Mouse (Mus musculus) megakaryocyte-erythroid progenitor cell, adult 5-6 weeks (primary cell): ENCODE measurements around the gene Olfr521. TPM values are rescaled to one million over a fixed set of nuclear protein-coding genes. Genes with fewer than 3 reads are reported as not detected.
"Not testable (repeated sequence)": the region's sequence is repeated elsewhere in the genome, so short reads cannot be mapped to it uniquely, and the experiment has no call there.

Experiments used
- ATAC-seq: replicated peaks from 2 replicates; pipeline ENCODE4 v1.8.0; 2016; ENCODE audit warnings: mild to moderate bottlenecking, inconsistent platforms; ENCODE audit not compliant: severe bottlenecking, poor library complexity, low FRiP score, low TSS enrichment
- total RNA-seq, 2 experiments: library from RNA; stranded (forward) in 1 of 2; stranded (reverse) in 1 of 2; fragments of 200-1000, 215-1000 nt in 1 of 2; fragments of >200 nt in 1 of 2; fragmentation: Nextera tagmentation in 1 of 2; gene quantifications; 2 replicates each; pipeline ENCODE4 v1.2.3; 2014 to 2017

Gene Olfr521
- total RNA-seq (2014; fragmentation: Nextera tagmentation) (not detected in 2 replicates), total RNA-seq (2017) (not detected in 2 replicates)

GRCm38 (mm10) chr7:99763207-99763606, at the start of gene Olfr521:
Gene Olfr521 (plus strand): TSS chr7:99763507.
- no peak for ATAC-seq

GRCm38 (mm10) chr7:99716536-99716935, 46.8 kb upstream of the Olfr521 start:
- ATAC-seq, result no peak

GRCm38 (mm10) chr7:99729973-99730372, 33.3 kb upstream of the Olfr521 start, which contains the start of gene Olfr520:
Gene Olfr520 (plus strand): TSS chr7:99730273.
- ATAC-seq, result no peak

DNA sequence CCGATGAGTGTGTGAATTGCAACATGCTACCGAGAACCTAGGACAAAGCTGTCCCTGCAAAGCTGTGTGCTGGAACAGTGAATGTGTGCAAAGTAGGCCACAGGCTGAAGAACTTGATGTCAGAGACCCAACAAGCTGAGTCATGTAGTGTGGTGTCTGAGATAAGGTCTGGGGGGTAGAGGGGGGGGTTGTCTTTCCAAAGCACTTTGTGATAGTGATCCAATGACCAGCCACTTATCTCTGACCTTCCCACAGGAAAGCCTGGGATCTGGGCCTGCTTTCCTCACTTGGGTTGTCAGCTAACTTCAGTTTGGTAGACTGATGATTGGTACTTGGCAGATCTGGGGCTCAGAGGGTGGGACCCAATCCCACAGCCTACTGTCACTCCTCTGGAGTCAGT, 28.7 kb upstream of the Olfr521 start:
- ATAC-seq, result no peak

GRCm38 (mm10) chr7:99735491-99735890, 27.8 kb upstream of the Olfr521 start:
- not testable (repeated sequence) for ATAC-seq

- no peak for ATAC-seq
Measured at GRCm38 (mm10) chr7:99739276-99739675, 24.0 kb upstream of the Olfr521 start.

GRCm38 (mm10) chr7:99781385-99781784, 18.1 kb downstream of the Olfr521 start:
- ATAC-seq, result no peak

GRCm38 (mm10) chr7:99781916-99782315, 18.6 kb downstream of the Olfr521 start:
- ATAC-seq, result no peak

GRCm38 (mm10) chr7:99783421-99783820, 20.1 kb downstream of the Olfr521 start:
- no peak for ATAC-seq

DNA sequence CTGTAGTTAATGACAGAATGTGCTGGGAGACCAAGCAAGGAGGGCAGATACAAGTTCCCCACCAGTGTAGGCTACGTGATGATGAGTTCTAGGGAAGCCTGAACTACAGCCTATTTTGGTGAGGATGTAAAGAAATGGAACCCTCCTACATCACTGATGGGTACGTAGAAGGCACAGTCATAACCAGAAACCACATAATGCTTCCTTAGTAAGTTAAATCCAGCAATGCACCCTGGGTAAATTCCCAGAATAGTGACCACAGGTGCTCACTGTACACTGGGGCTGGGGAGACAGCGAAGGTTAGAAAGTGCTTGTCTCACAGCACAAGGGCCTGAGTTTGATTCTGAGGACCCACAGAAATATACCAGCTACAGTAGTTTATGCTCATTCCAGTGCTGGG, 22.2 kb downstream of the Olfr521 start:
- ATAC-seq, result no peak

DNA sequence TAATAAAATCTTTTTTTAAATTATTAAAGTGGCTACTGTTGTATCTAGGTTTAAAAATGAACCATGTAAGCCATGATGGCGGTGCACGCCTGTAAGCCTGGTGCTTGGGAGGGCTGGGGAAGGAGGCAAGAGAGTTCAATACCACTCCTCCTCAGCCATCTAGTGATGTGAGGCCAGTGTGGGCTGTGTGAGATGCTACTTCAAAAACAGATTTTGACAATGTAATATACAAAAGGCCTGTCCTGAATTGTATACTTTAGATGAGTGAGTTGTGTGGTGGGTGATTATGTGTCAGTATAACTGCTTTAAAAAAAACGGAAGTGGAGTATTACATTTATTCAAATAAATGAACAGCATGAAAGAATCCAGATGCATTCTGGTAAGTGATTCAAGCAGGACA, 23.5 kb downstream of the Olfr521 start:
- no peak for ATAC-seq

GRCm38 (mm10) chr7:99787935-99788334, 24.6 kb downstream of the Olfr521 start:
- ATAC-seq, result no peak

DNA sequence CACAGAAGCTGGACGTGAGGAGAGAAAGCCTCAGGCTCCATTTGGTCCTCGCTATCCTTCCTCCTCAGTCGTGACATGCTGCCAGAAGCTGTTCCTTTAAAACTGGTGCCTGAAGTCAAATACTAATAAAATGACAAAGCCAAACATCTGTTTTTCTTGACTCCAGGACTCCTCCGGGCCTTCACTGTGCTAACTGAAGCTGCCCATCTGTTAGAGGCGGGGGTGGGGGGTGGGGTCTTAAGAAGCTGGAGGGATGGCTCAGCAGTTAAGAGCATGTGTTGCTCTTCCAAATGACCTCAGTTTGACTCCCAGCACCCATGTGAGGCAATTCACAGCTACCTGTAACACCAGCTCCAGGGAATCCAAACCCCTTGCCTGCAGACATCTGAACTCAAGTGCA, 25.3 kb downstream of the Olfr521 start:
- ATAC-seq, result no peak

DNA sequence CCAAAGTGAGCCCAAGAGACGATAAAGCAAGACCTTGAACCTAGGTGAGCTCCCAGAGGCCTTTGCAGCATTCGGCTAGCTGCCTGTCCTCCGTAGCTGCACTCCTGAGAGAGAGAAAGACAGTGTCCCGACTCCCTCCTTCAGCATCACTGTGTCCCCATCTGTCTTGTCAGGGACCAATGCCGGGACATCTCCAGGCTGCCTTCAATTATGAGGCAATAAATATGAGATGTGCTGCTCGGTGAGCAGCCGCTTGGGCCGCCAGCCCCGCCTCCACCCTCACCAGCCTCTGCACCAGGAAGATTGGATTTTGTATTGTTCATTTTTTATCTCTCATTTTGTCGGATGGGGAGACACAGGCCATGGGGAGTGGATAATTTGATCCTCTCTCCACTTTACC, 27.5 kb downstream of the Olfr521 start:
- no peak for ATAC-seq

- no peak for ATAC-seq
Measured at GRCm38 (mm10) chr7:99794096-99794495, 30.8 kb downstream of the Olfr521 start.

DNA sequence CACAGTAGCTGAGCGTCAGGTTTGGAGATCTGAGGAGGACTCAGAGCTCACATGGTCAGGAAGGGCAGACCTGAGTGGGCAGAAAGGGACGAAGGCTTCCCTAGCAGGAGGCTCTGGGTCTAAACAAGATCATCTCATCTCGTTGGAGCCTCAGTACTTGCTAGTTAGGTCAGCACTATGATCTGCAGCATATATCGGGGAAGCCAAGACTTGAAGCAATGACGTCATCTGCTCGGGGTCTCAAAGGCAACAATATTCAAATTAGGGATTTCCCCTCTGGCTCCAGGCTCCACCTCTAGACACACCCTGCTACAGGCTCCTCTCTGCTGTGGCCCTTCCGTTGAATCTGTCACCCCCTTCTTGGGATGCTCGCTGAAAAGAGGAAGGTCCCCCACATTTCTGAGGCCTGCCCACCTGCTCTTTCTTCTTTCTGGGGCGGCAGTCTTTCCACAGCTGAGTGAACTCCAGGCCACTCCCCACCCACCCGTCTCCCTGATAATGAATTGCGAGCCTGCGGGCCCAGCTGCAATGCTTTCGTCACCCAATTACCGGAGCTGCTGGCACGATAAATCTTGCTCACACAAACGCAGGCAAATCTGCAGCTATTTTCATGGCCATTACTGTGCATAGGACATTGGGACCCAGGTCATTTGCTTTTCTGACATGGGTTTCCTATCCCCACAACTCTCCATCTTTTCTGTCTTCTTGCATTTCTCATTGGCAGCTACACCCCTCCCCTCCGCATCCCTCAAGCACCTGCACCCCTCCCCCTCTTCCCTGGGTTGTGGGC, 32.1 kb downstream of the Olfr521 start:
- no peak for ATAC-seq

DNA sequence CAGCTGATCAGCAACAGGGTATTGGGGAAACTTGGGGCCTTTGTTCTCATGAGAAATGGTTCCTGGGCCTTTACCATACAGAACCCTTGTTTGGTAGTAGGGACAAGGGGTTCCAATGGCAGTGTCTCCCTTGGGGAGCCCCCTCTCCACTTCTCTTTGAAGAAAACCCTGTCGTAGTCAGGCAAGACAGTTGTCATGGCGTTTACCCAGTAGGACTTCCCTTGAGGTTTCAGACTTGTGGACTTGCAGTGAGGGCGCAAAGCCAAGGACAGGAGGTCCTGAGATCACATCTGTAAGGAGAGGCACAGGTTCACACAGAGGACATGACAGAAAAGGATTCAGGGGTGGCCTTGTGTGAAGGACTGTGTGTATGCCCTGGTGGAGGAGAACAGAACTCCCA, 33.2 kb downstream of the Olfr521 start:
- no peak for ATAC-seq

DNA sequence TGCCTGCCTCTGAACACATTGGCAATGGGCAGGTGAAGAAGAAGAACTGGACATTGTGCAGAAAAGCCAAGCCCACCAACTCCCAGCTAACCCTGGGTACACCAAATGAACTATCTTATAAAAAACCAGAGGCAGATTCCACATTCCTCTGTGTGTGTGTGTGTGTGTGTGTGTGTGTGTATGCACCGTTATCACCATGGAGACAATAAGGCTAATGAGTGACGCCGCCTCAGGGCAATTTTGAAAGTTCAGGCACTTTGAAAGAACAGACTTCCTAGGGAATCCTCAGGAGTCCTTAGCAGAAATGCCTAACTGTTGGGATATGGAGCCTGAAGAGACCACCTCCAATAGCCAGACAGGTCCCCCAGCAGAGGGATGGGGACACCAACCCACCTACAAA, 34.0 kb downstream of the Olfr521 start:
- ATAC-seq, result no peak

- peak; percentile 79 for ATAC-seq
Measured at GRCm38 (mm10) chr7:99797911-99798647, 34.8 kb downstream of the Olfr521 start.

GRCm38 (mm10) chr7:99799118-99799517, 35.8 kb downstream of the Olfr521 start:
- ATAC-seq, result peak; percentile 41; the same call in 1 of the 2 replicates

DNA sequence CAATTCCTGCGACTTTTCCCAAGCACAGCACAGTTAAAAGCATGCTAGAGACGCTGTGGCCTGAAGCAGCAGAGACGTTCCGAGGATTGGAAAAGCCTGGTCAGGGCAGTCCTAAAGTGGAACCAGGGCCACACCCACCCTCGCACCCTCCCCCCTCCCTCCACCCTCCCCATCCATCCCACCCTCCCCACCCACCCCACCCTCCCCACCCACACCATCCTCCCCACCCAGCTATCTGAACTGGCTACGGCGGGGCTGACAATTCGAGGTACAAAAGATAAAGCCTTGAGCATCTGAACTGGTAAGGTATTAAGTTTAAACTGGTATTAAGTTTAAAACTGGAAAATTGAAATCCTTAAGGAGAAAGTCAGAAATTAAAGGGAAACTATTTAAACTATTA, 40.2 kb downstream of the Olfr521 start:
- ATAC-seq, result no peak
